Mouse (Mus musculus) T-helper 17 cell (primary cell): Measurements from ENCODE around the gene Fmod.

ENCODE experiments used
- in situ Hi-C, 2 experiments: fragments of 300-600 bp; cut with MboI, MseI; formaldehyde crosslinking; loops; 1 replicate in 1 of 2; 2 replicates in 1 of 2; pipeline ENCODE4 v1.15.1; 2025; ENCODE audit warnings: high pct_unique_total_duplicates in 2 of 2

Gene Fmod

GRCm38 (mm10) chr1:134055666-134056245 lies 18.7 kb downstream of the Fmod start:
- in situ Hi-C loops, result loop anchor here (5.0 kb wide), 1 partner anchor 52 kb away; no protein-coding TSS in a partner anchor

DNA sequence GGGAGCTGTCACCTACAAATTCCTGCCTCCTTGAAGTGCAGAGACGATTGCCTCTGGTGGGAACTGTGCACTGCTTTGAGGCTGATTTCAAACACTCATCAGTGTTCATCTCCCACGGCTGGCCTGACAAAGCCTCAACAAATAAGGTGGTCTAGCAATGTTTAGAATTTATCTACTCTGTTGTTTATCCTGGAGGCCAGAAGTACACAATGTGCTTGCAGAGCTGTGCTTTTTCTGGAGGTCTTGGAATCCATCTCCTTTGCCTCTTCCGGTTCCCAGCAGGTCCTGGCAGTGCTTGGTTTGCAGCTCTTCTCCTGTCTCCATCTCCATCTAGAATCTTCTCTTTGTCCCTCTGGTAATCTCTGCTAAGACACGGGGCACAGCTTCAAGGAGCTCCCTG lies 19.2 kb downstream of the Fmod start:
- in situ Hi-C loops, result loop anchor here (5.0 kb wide), 1 partner anchor 51 kb away; no protein-coding TSS in a partner anchor

DNA sequence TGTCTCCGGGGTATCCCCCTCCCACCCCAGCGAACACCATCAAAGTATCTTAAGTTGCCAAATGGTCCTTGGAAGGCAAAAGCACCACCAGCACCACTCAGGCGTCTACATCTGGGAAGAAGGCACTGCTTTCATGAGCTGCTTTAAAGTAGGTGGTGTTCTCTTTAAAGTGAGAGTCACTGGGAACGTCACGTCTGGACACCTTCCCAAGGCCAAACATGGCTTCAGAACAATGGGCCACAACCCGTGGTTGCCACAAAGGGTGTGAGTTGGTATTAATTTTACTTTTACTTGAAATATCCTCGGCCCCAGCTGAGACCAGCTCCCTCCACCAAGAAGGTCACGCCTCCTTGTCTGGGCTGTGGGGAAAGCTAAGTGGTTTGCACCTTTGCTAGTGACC lies 20.7 kb downstream of the Fmod start:
- in situ Hi-C loops, result loop anchor here (5.0 kb wide), 1 partner anchor 50 kb away; no protein-coding TSS in a partner anchor

GRCm38 (mm10) chr1:134058870-134059269 lies 21.8 kb downstream of the Fmod start:
- in situ Hi-C loops, result loop anchor here (5.0 kb wide), 1 partner anchor 48 kb away; no protein-coding TSS in a partner anchor

- in situ Hi-C loops, result loop anchor here (5.0 kb wide), 3 partner anchors 47 to 1692 kb away; partner anchors contain the start of gene Ptpn7 (in 1 of the 2)
Measured at GRCm38 (mm10) chr1:134059739-134060695, 23.0 kb downstream of the Fmod start.

GRCm38 (mm10) chr1:134060849-134061569 lies 24.0 kb downstream of the Fmod start:
- in situ Hi-C loops, result loop anchor here in 1 of 2 experiments (5.0 kb wide), 2 partner anchors 1071 to 1691 kb away; partner anchors contain the start of gene Ptpn7

DNA sequence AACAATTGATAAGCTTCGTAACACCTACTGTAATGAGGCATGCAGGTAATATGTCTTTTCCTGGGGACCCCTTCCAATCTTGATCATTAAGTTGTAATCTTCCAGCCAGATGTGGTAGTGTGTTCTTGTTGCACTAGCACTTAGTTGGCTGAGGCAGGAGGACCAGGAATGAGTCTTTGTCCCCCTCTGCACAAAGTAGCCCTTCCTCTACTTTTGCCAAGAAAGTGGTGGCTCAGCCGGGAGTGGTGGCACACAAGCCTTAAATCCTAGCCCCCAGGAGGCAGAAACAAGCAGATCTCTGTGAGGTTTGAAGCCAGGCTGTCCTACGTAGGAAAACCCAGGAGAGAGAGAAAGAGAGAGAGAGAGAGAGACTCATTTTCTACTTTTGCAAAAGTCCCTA lies 24.9 kb downstream of the Fmod start:
- in situ Hi-C loops, result loop anchor here in 1 of 2 experiments (5.0 kb wide), 2 partner anchors 1070 to 1690 kb away; partner anchors contain the start of gene Ptpn7

GRCm38 (mm10) chr1:134062411-134063085 lies 25.5 kb downstream of the Fmod start:
- in situ Hi-C loops, result loop anchor here in 1 of 2 experiments (5.0 kb wide), 2 partner anchors 1070 to 1690 kb away; partner anchors contain the start of gene Ptpn7

DNA sequence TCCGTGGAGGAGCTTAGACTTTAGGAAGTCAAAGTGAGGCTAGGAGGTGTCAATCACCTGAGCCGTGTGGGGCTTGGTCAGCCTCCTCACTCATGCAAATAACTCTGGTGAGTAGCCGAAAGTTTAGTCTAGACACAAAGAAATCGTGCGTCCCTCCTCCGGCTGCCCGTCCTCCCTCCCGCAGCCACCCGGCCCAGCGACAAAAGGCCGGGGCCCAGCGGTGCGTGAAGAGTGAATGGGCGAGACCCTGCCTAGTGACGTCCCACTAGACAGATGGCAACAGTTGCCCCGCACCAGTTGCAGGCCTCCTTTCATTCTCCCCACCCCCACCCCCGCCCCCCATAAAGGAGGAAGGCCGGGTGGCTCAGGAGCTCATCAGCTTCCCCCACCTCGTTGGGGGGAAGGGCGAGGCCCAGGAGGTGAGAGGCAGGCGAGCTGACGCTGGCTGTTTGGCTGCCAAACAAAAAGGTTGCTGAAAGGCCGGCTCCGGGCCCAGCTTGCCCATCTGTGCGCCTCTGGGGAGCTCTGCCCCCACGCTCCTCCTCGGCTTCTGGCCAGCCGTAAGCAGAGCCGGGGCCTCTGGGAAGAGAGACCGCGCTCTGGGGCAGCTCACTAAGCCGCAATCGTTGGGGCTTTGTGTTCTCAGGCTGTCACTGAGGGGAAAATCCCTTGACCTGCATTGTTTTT lies 26.2 kb downstream of the Fmod start:
- in situ Hi-C loops, result loop anchor here in 1 of 2 experiments (5.0 kb wide), 2 partner anchors 1069 to 1689 kb away; partner anchors contain the start of gene Ptpn7

- in situ Hi-C loops, result loop anchor here in 1 of 2 experiments (5.0 kb wide), 2 partner anchors 1069 to 1689 kb away; partner anchors contain the start of gene Ptpn7
Measured at GRCm38 (mm10) chr1:134063773-134064125, 26.7 kb downstream of the Fmod start.

DNA sequence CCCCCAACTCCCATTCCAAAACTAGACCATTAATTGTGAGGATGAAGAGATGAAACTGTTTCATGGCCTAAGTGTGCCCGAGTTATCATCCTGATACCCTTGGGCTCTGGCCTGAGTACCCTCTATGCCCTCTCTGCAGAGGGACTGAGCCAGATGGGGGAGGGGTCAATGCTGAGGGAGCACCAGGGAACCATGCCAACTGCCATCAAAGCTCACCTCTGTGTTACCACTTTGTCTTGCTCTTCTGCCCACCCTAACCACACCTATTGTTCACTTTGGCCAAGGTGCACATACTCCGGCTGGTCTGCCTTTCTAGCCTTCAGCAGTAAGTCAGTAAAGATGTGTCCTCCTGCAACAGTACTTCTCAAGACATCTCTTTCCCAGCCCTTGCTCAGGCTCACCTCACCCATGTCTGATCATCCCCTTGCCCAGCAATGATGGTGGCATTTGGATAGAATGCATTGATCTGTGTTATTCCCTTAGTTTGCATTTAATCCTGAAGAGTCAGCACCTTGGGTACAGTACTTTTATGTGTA lies 27.3 kb downstream of the Fmod start:
- in situ Hi-C loops, result loop anchor here in 1 of 2 experiments (5.0 kb wide), 2 partner anchors 1068 to 1688 kb away; partner anchors contain the start of gene Ptpn7

GRCm38 (mm10) chr1:134065241-134065809 lies 28.3 kb downstream of the Fmod start:
- in situ Hi-C loops, result no loop called here

DNA sequence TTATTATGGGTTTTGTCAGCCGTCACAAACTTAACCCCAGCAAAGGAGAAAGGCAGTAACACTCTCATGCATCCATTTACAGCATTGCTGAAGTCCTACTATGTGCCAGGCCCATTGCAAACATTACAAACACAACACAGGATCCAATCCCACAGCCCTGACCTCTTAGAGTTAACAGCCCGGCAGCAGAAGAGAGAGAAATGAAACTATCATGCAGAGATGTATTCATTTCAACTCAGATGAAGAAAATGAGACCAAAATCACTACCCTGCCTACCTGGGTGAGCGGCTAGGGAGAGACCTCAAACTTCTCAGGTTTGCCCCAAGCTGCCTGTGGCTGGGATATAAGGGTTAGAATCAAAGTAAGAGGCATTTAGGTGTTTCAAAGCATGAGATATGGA lies 29.5 kb downstream of the Fmod start:
- in situ Hi-C loops, result no loop called here

- in situ Hi-C loops, result no loop called here
Measured at GRCm38 (mm10) chr1:134067143-134067619, 30.1 kb downstream of the Fmod start.

GRCm38 (mm10) chr1:134070099-134070669 lies 33.1 kb downstream of the Fmod start:
- in situ Hi-C loops, result loop anchor here in 1 of 2 experiments (10.0 kb wide), 1 partner anchor 1065 kb away; the partner anchor contains the start of gene Ptpn7

- in situ Hi-C loops, result loop anchor here in 1 of 2 experiments (10.0 kb wide), 1 partner anchor 1063 kb away; the partner anchor contains the start of gene Ptpn7
Measured at GRCm38 (mm10) chr1:134071411-134072018, 34.5 kb downstream of the Fmod start.

DNA sequence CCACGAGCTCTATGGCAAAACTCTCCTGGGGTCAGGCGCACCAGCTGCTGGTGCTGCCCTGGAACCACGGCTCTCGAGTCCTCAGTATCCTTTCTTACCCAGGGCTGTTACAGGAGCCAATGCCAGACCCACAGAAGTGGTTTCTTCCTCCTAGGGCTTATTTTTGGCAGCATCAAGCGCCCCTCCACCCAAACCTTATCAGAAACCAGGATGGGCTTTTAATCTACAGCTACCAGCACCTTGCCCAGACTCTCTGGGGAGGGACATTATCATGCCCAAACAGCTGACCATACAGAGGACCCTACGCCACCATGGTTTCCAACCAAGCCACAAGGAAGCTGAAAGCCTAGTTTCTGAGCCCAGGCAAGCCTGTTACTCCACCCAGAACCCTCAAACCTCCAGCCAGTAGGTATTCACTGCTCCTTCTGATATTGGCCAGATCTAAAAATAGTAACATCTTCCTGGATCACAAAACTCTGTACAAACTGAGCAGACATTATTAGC lies 36.1 kb downstream of the Fmod start:
- in situ Hi-C loops, result loop anchor here in 1 of 2 experiments (10.0 kb wide), 1 partner anchor 1062 kb away; the partner anchor contains the start of gene Ptpn7

GRCm38 (mm10) chr1:134073658-134074057 lies 36.6 kb downstream of the Fmod start:
- in situ Hi-C loops, result loop anchor here in 1 of 2 experiments (10.0 kb wide), 1 partner anchor 1061 kb away; the partner anchor contains the start of gene Ptpn7
